Mouse (Mus musculus): Measurements from ENCODE around the gene Gm266. TPM values are rescaled to one million over a fixed set of nuclear protein-coding genes. Genes with fewer than 3 reads are reported as not detected.
A peak's percentile ranks its signal among the peaks of the same experiment; 100 is the strongest.

The Gm266 gene
- polyA plus RNA-seq, 1 experiment from 2014 or later, result 27.9 TPM

GRCm38 (mm10) chr12:111443011-111443870, 42.4 kb downstream of the Gm266 start:
- H3K4me3 ChIP-seq (ENCODE audit: low read depth, low read length), result peak overlapping the region; percentile 38; the same call in 1 of the 2 replicates
- peaks cover 67% of the 10 kb centered on the region for H3K27me3 ChIP-seq (ENCODE audit: control insufficient read depth, insufficient read depth, low read length)
- DNase-seq (ENCODE audit: low spot score) (no peak), ATAC-seq (replicated peaks; ENCODE audit: insufficient number of reproducible peaks, low FRiP score, low TSS enrichment, low read depth) (no peak)
- no peaks in the 10 kb centered on the region for H3K9me3 ChIP-seq (replicated peaks; ENCODE audit: control insufficient read depth, low read length)
- H3K27ac ChIP-seq (replicated peaks; ENCODE audit: low read depth, low read length), result no peak overlapping the region
- peaks cover 14% of the 10 kb centered on the region for H3K4me1 ChIP-seq (ENCODE audit: control insufficient read depth, insufficient read depth, low read length)
- no peaks in the 10 kb centered on the region for H3K36me3 ChIP-seq (replicated peaks; ENCODE audit: control insufficient read depth, insufficient read depth, low read depth, low read length)
- 9% methylated on average over 15 of the region's 15 CpGs for WGBS
- H3K9ac ChIP-seq (replicated peaks; ENCODE audit: low read length), result no peak overlapping the region; the same call in none of the 2 replicates
- H3K4me2 ChIP-seq (ENCODE audit: low read depth, low read length), result peak overlapping the region; percentile 67

- Histone ChIP-seq H3K4me1 (ENCODE audit: control insufficient read depth, insufficient read depth, low read length) (peaks cover 10% of the 10 kb centered on the region), H3K36me3 (replicated peaks; ENCODE audit: control insufficient read depth, insufficient read depth, low read depth, low read length) (no peaks in the 10 kb centered on the region), H3K27me3 (ENCODE audit: control insufficient read depth, insufficient read depth, low read length) (peaks cover 59% of the 10 kb centered on the region), H3K9ac (replicated peaks; ENCODE audit: low read length) (peak within 1 kb of the TSS; percentile 32), H3K9me3 (replicated peaks; ENCODE audit: control insufficient read depth, low read length) (no peaks in the 10 kb centered on the region), H3K4me3 (ENCODE audit: low read depth, low read length) (peak within 1 kb of the TSS; percentile 38), H3K4me2 (ENCODE audit: low read depth, low read length) (peak within 1 kb of the TSS; percentile 67), H3K27ac (replicated peaks; ENCODE audit: low read depth, low read length) (no peak within 1 kb of the TSS)
- under 1% methylated on average over 48 of the region's 48 CpGs for WGBS
- ATAC-seq (replicated peaks; ENCODE audit: insufficient number of reproducible peaks, low FRiP score, low TSS enrichment, low read depth) (peak; percentile 71), DNase-seq (ENCODE audit: low spot score) (peak; percentile 84)
Measured at GRCm38 (mm10) chr12:111442309-111443010, 43.2 kb downstream of the Gm266 start, which contains the start of gene Tnfaip2. TSS of gene Tnfaip2 (plus strand) at chr12:111442469.

DNA sequence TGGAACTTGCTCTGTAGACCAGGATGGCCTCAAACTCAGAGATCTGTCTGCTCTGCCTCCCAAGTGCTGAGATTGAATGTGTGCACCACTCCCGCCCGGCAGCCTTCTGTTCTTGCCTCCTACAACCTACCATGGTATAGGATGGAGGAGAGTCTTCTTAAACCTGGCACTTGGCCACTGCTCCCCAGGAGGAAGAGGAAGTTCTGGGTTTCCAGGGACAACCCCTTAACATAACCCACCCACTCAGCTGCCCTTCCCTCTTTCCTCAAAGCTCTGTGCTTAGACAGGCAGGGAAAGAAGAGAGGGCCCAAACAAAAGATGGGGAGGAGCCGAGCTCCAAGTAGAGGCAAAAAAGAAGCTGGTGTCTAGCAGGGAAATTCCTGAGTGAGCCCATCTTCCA, 44.1 kb downstream of the Gm266 start:
- Histone ChIP-seq H3K4me3 (ENCODE audit: low read depth, low read length) (no peak overlapping the region), H3K4me2 (ENCODE audit: low read depth, low read length) (no peak overlapping the region), H3K9me3 (replicated peaks; ENCODE audit: control insufficient read depth, low read length) (no peaks in the 10 kb centered on the region), H3K27ac (replicated peaks; ENCODE audit: low read depth, low read length) (no peak overlapping the region), H3K4me1 (ENCODE audit: control insufficient read depth, insufficient read depth, low read length) (peaks cover 10% of the 10 kb centered on the region), H3K36me3 (replicated peaks; ENCODE audit: control insufficient read depth, insufficient read depth, low read depth, low read length) (no peaks in the 10 kb centered on the region), H3K27me3 (ENCODE audit: control insufficient read depth, insufficient read depth, low read length) (peaks cover 50% of the 10 kb centered on the region), H3K9ac (replicated peaks; ENCODE audit: low read length) (no peak overlapping the region)
- 64% methylated on average over 3 of the region's 3 CpGs for WGBS
- DNase-seq (ENCODE audit: low spot score) (no peak), ATAC-seq (replicated peaks; ENCODE audit: insufficient number of reproducible peaks, low FRiP score, low TSS enrichment, low read depth) (no peak)

DNA sequence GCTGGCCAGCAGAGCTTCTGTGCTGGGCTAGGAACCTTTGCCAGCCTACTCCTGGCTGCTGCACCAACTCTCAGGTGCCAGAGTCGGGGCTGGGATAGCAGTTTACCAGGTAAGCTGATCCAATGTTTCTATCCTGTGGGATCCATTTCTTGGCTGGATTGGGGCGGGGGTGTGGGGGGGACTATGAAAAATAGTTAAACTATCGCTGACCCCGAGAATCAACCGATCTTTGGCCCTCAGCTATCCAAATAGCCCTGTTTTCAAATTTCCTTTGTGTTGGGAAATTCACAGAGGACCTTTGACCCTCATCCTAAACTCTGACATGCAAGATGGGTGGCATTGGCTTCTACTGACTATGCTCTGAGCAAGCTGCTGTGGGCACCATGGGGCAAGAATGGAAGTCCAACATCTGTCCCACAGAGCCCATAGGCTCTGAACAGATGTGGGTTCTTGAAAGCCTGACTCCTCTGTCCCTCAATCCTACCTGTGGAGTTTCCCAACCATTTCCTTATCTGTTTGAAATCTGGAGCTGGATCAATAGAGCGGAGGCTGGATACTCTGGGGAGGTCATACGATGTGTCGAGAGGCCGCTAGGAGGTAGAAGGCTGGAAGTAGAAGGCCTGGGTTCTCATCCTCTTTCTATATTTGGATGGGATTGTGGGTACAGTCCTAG, 44.8 kb downstream of the Gm266 start:
- WGBS, result 91% methylated on average over 9 of the region's 9 CpGs
- Histone ChIP-seq H3K4me3 (ENCODE audit: low read depth, low read length) (no peak overlapping the region), H3K9ac (replicated peaks; ENCODE audit: low read length) (no peak overlapping the region), H3K4me2 (ENCODE audit: low read depth, low read length) (no peak overlapping the region), H3K36me3 (replicated peaks; ENCODE audit: control insufficient read depth, insufficient read depth, low read depth, low read length) (no peaks in the 10 kb centered on the region), H3K4me1 (ENCODE audit: control insufficient read depth, insufficient read depth, low read length) (peaks cover 10% of the 10 kb centered on the region), H3K27ac (replicated peaks; ENCODE audit: low read depth, low read length) (no peak overlapping the region), H3K9me3 (replicated peaks; ENCODE audit: control insufficient read depth, low read length) (no peaks in the 10 kb centered on the region), H3K27me3 (ENCODE audit: control insufficient read depth, insufficient read depth, low read length) (peaks cover 43% of the 10 kb centered on the region)
- no peak for ATAC-seq (replicated peaks; ENCODE audit: insufficient number of reproducible peaks, low FRiP score, low TSS enrichment, low read depth)
- no peak for DNase-seq (ENCODE audit: low spot score)

GRCm38 (mm10) chr12:111438850-111439249, 46.8 kb downstream of the Gm266 start:
- H3K36me3 ChIP-seq (replicated peaks; ENCODE audit: control insufficient read depth, insufficient read depth, low read depth, low read length), result no peaks in the 10 kb centered on the region
- H3K9me3 ChIP-seq (replicated peaks; ENCODE audit: control insufficient read depth, low read length), result no peaks in the 10 kb centered on the region
- 86% methylated on average over 6 of the region's 6 CpGs for WGBS
- peaks cover 8% of the 10 kb centered on the region for H3K4me1 ChIP-seq (ENCODE audit: control insufficient read depth, insufficient read depth, low read length)
- H3K9ac ChIP-seq (replicated peaks; ENCODE audit: low read length), result no peak overlapping the region
- ATAC-seq (replicated peaks; ENCODE audit: insufficient number of reproducible peaks, low FRiP score, low TSS enrichment, low read depth), result no peak
- H3K4me3 ChIP-seq (ENCODE audit: low read depth, low read length), result no peak overlapping the region
- no peak overlapping the region for H3K27ac ChIP-seq (replicated peaks; ENCODE audit: low read depth, low read length)
- H3K4me2 ChIP-seq (ENCODE audit: low read depth, low read length), result no peak overlapping the region
- peaks cover 23% of the 10 kb centered on the region for H3K27me3 ChIP-seq (ENCODE audit: control insufficient read depth, insufficient read depth, low read length)
- no peak for DNase-seq (ENCODE audit: low spot score)

DNA sequence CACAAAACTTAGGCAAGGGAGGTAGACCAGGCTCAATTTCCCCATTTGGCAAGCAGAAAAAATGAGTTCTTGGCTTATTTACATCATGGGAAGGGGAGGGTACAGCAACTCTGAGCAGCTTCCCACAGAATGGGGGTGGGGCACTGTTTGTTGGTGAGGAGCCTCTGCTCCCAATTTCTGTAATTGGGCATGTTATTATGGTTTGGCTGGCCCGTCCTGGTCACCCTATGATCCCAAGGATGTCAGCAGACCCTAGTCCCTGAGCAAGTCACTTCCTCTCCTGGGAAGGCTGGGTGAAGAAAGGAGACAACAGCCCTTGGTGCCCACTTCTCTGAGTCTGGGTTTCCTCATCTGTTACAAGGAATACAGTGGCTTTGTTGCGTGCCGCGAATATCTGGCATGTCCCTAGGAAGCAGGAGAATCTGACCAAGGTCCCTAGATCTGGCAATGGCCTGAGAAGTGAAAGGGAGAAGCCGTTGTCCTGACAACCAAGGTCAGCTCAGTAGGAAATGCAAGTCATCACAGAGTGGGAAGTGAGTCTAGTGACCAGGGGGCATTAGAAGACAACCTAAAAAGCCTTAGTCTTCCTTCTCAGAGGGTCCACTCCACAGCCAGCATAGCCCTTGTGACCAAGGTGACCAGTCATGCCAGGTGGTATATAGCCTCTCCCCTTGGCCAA, 48.3 kb downstream of the Gm266 start:
- Histone ChIP-seq H3K4me3 (ENCODE audit: low read depth, low read length) (no peak overlapping the region), H3K4me2 (ENCODE audit: low read depth, low read length) (no peak overlapping the region), H3K4me1 (ENCODE audit: control insufficient read depth, insufficient read depth, low read length) (peaks cover 6% of the 10 kb centered on the region), H3K27me3 (ENCODE audit: control insufficient read depth, insufficient read depth, low read length) (peaks cover 11% of the 10 kb centered on the region), H3K9ac (replicated peaks; ENCODE audit: low read length) (no peak overlapping the region), H3K27ac (replicated peaks; ENCODE audit: low read depth, low read length) (no peak overlapping the region), H3K9me3 (replicated peaks; ENCODE audit: control insufficient read depth, low read length) (no peaks in the 10 kb centered on the region), H3K36me3 (replicated peaks; ENCODE audit: control insufficient read depth, insufficient read depth, low read depth, low read length) (no peaks in the 10 kb centered on the region)
- ATAC-seq (replicated peaks; ENCODE audit: insufficient number of reproducible peaks, low FRiP score, low TSS enrichment, low read depth) (no peak), DNase-seq (ENCODE audit: low spot score) (no peak)
- 70% methylated on average over 5 of the region's 5 CpGs for WGBS

DNA sequence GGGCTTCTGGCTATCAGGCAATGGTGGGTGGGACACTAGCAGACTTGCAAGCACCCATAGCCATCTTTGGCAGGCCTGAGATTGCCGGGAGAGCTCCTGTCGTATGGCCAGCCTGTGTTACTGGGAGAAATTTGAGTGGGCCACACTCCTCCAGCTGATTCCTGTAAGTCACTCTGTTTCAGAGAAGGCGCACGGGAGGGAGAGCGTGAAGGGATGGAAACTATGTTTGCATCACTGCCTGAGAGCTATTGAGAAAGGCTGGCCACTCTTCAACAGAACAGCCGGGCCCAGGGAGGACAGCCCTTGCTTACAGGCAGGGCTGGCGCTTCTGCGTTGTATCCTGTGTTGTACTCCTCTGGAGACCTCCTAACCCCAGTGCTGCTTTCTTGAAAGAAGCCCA, 49.0 kb downstream of the Gm266 start:
- Histone ChIP-seq H3K9ac (replicated peaks; ENCODE audit: low read length) (no peak overlapping the region), H3K4me1 (ENCODE audit: control insufficient read depth, insufficient read depth, low read length) (no peaks in the 10 kb centered on the region; the same call in 1 of the 2 replicates), H3K4me3 (ENCODE audit: low read depth, low read length) (no peak overlapping the region), H3K27me3 (ENCODE audit: control insufficient read depth, insufficient read depth, low read length) (peaks cover 5% of the 10 kb centered on the region), H3K9me3 (replicated peaks; ENCODE audit: control insufficient read depth, low read length) (no peaks in the 10 kb centered on the region), H3K4me2 (ENCODE audit: low read depth, low read length) (no peak overlapping the region), H3K27ac (replicated peaks; ENCODE audit: low read depth, low read length) (no peak overlapping the region), H3K36me3 (replicated peaks; ENCODE audit: control insufficient read depth, insufficient read depth, low read depth, low read length) (no peaks in the 10 kb centered on the region)
- no peak for ATAC-seq (replicated peaks; ENCODE audit: insufficient number of reproducible peaks, low FRiP score, low TSS enrichment, low read depth)
- no peak for DNase-seq (ENCODE audit: low spot score)
- WGBS, result 76% methylated on average over 8 of the region's 8 CpGs
